9 mouse cellular contexts compared by ENCODE assay signal in genomic region chr4:135911531-135911930, GRCm38 (mm10). TPM values are rescaled to one million over a fixed set of nuclear protein-coding genes. Genes with fewer than 3 reads are reported as not detected.
DNase-seq lines count a peak whose midpoint lies in the region; ATAC-seq lines count a peak whose summit lies in the region.
"Had no signal": no experiment of that assay in that cellular context is flagged by ENCODE, and none has a peak within 500 bp of the region (broad histone marks: within the 10 kb centered on the region; RNA-seq: fewer than 3 reads in every experiment).

No protein-coding gene starts in this region.

- H3K36me3 ChIP-seq in kidney, embryonic 14.5 days (ENCODE audit: control insufficient read depth, insufficient read depth, low read length): no peaks in the 10 kb centered on the region
- no peaks in the 10 kb centered on the region for H3K36me3 ChIP-seq in forebrain, embryonic 14.5 days (ENCODE audit: control insufficient read depth, insufficient read depth, low read length)
- H3K36me3 ChIP-seq: embryonic facial prominence, embryonic 12.5 days had no signal

- intact Hi-C loops in left cerebral cortex, postnatal 14 days (cut with DNase I): no loop called here

- no peaks in the 10 kb centered on the region for H3K27me3 ChIP-seq in kidney, embryonic 14.5 days (ENCODE audit: control insufficient read depth, insufficient read depth, low read length)
- no peaks in the 10 kb centered on the region for H3K27me3 ChIP-seq in forebrain, embryonic 14.5 days (replicated peaks; ENCODE audit: control insufficient read depth, insufficient read depth, low read length)
- H3K27me3 ChIP-seq: embryonic facial prominence, embryonic 12.5 days had no signal

- no peak overlapping the region for H3K4me2 ChIP-seq in kidney, embryonic 14.5 days (replicated peaks; ENCODE audit: low read depth, low read length)
- H3K4me2 ChIP-seq in forebrain, embryonic 14.5 days (ENCODE audit: low read length): no peak overlapping the region
- H3K4me2 ChIP-seq: embryonic facial prominence, embryonic 12.5 days had no signal

- H3K9ac ChIP-seq in kidney, embryonic 14.5 days (ENCODE audit: low read depth, low read length): no peak overlapping the region
- H3K9ac ChIP-seq in forebrain, embryonic 14.5 days (ENCODE audit: low read length): no peak overlapping the region
- H3K9ac ChIP-seq: embryonic facial prominence, embryonic 12.5 days had no signal

- no peaks in the 10 kb centered on the region for H3K9me3 ChIP-seq in kidney, embryonic 14.5 days (ENCODE audit: control insufficient read depth, low read length)
- H3K9me3 ChIP-seq in forebrain, embryonic 14.5 days (replicated peaks; ENCODE audit: control insufficient read depth, low read length): no peaks in the 10 kb centered on the region
- H3K9me3 ChIP-seq: embryonic facial prominence, embryonic 12.5 days had no signal

- no peak overlapping the region for H3K27ac ChIP-seq in kidney, embryonic 14.5 days (ENCODE audit: low read depth, low read length)
- H3K27ac ChIP-seq in forebrain, embryonic 14.5 days (ENCODE audit: low read depth, low read length): no peak overlapping the region
- H3K27ac ChIP-seq: embryonic facial prominence, embryonic 12.5 days had no signal

- H3K4me3 ChIP-seq in kidney, embryonic 14.5 days (ENCODE audit: low read length): no peak overlapping the region
- H3K4me3 ChIP-seq in forebrain, embryonic 14.5 days (ENCODE audit: low read depth, low read length): no peak overlapping the region
- H3K4me3 ChIP-seq: embryonic facial prominence, embryonic 12.5 days had no signal

- no peaks in the 10 kb centered on the region for H3K4me1 ChIP-seq in kidney, embryonic 14.5 days (ENCODE audit: control insufficient read depth, insufficient read depth, low read length)
- H3K4me1 ChIP-seq in forebrain, embryonic 14.5 days (ENCODE audit: control insufficient read depth, insufficient read depth, low read length): 0 out of 2 replicates have a peak, but pooled peaks cover 3% of the 10 kb centered on the region
- H3K4me1 ChIP-seq: embryonic facial prominence, embryonic 12.5 days had no signal

- ATAC-seq in kidney, embryonic 14.5 days (ENCODE audit: low FRiP score, low TSS enrichment): no peak
- peak; percentile 89 for ATAC-seq in activated CD4-positive, CD25-positive, alpha-beta regulatory T cell, adult 4 months
- ATAC-seq in megakaryocyte progenitor cell, adult 5-6 weeks (replicated peaks; ENCODE audit: poor library complexity): 0 out of 2 replicates have a peak, but pooled peaks have one; percentile 12
- ATAC-seq in forebrain, embryonic 14.5 days: no peak

- DNase-seq in kidney, adult 11 months: peak; percentile 57
- peak; percentile 46 to 47 for DNase-seq in kidney, postnatal 36 days
- DNase-seq in right cerebral cortex, postnatal 4 days: no peak
- DNase-seq in forebrain, embryonic 14.5 days (ENCODE audit: low spot score): no peak
- no peak for DNase-seq in left cerebral cortex, postnatal 14 days (ENCODE audit: low spot score in 2 of 2)

- WGBS in kidney, embryonic 14.5 days: 67% methylated on average over 7 of the region's 7 CpGs
- WGBS in forebrain, embryonic 14.5 days: 68% methylated on average over 7 of the region's 7 CpGs

RNA-seq across cellular contexts. Expression of gene Fuca1, which starts 9.0 kb away (rescaled TPM):
- 57.6 and 69.2 TPM in 2 replicates for polyA plus RNA-seq in kidney, embryonic 14.5 days (2014; fragmentation: Nextera tagmentation; extraction: Ambion mirVana)
- polyA plus RNA-seq in activated CD4-positive, CD25-positive, alpha-beta regulatory T cell, adult 4 months (2017; shearing (Covaris generic)): 10 to 100 TPM; 74.0 to 98.1 TPM
- total RNA-seq in megakaryocyte progenitor cell, adult 5-6 weeks (2015): 27.9 and 39.3 TPM in 2 replicates
- 122 and 139 TPM in 2 replicates for total RNA-seq in megakaryocyte progenitor cell, adult 5-6 weeks (2017)
- 53.1 and 60.7 TPM in 2 replicates for polyA plus RNA-seq in forebrain, embryonic 14.5 days (2014; fragmentation: Nextera tagmentation; extraction: Ambion mirVana)
- 10 to 100 TPM; 34.0 to 39.0 TPM for total RNA-seq in left cerebral cortex, postnatal 14 days (2021)

RNA-seq across cellular contexts. Expression of gene Cnr2, which starts 16.3 kb away (rescaled TPM):
- polyA plus RNA-seq in kidney, embryonic 14.5 days (2014; fragmentation: Nextera tagmentation; extraction: Ambion mirVana): 0.10 and 0.45 TPM in 2 replicates
- 1 to 10 TPM; 4.9 to 7.9 TPM for polyA plus RNA-seq in activated CD4-positive, CD25-positive, alpha-beta regulatory T cell, adult 4 months (2017; shearing (Covaris generic))
- 6.5 and 7.0 TPM in 2 replicates for total RNA-seq in megakaryocyte progenitor cell, adult 5-6 weeks (2015)
- 5.2 and 6.7 TPM in 2 replicates for total RNA-seq in megakaryocyte progenitor cell, adult 5-6 weeks (2017)
- 0.05 and 0.10 TPM in 2 replicates for polyA plus RNA-seq in forebrain, embryonic 14.5 days (2014; fragmentation: Nextera tagmentation; extraction: Ambion mirVana)
- total RNA-seq in left cerebral cortex, postnatal 14 days (2021): under 1 TPM in 1 of 2 experiments, not detected in 1; 0.09 TPM

RNA-seq across cellular contexts. Expression of gene Hmgcl, which starts 34.7 kb away (rescaled TPM):
- polyA plus RNA-seq in kidney, embryonic 14.5 days (2014; fragmentation: Nextera tagmentation; extraction: Ambion mirVana): 81.1 and 81.3 TPM in 2 replicates
- 10 to 100 TPM; 73.0 to 74.3 TPM for polyA plus RNA-seq in activated CD4-positive, CD25-positive, alpha-beta regulatory T cell, adult 4 months (2017; shearing (Covaris generic))
- total RNA-seq in megakaryocyte progenitor cell, adult 5-6 weeks (2015): 51.4 and 52.1 TPM in 2 replicates
- 39.7 and 48.1 TPM in 2 replicates for total RNA-seq in megakaryocyte progenitor cell, adult 5-6 weeks (2017)
- polyA plus RNA-seq in forebrain, embryonic 14.5 days (2014; fragmentation: Nextera tagmentation; extraction: Ambion mirVana): 70.4 and 71.0 TPM in 2 replicates
- 10 to 100 TPM; 28.3 to 30.9 TPM for total RNA-seq in left cerebral cortex, postnatal 14 days (2021)

RNA-seq across cellular contexts. Expression of gene Pnrc2, which starts 37.9 kb away (rescaled TPM):
- polyA plus RNA-seq in kidney, embryonic 14.5 days (2014; fragmentation: Nextera tagmentation; extraction: Ambion mirVana): 174 and 209 TPM in 2 replicates
- 100 to 1,000 TPM; 216 to 230 TPM for polyA plus RNA-seq in activated CD4-positive, CD25-positive, alpha-beta regulatory T cell, adult 4 months (2017; shearing (Covaris generic))
- 151 TPM in 2 replicates for total RNA-seq in megakaryocyte progenitor cell, adult 5-6 weeks (2015)
- total RNA-seq in megakaryocyte progenitor cell, adult 5-6 weeks (2017): 131 and 154 TPM in 2 replicates
- 162 and 165 TPM in 2 replicates for polyA plus RNA-seq in forebrain, embryonic 14.5 days (2014; fragmentation: Nextera tagmentation; extraction: Ambion mirVana)
- 10 to 100 TPM; 48.8 to 49.7 TPM for total RNA-seq in left cerebral cortex, postnatal 14 days (2021)

RNA-seq across cellular contexts. Expression of gene Gale, which starts 52.0 kb away (rescaled TPM):
- 29.0 and 31.3 TPM in 2 replicates for polyA plus RNA-seq in kidney, embryonic 14.5 days (2014; fragmentation: Nextera tagmentation; extraction: Ambion mirVana)
- polyA plus RNA-seq in activated CD4-positive, CD25-positive, alpha-beta regulatory T cell, adult 4 months (2017; shearing (Covaris generic)): 10 to 100 TPM; 14.3 to 22.8 TPM
- total RNA-seq in megakaryocyte progenitor cell, adult 5-6 weeks (2015): 4.4 and 5.2 TPM in 2 replicates
- total RNA-seq in megakaryocyte progenitor cell, adult 5-6 weeks (2017): 2.2 and 4.7 TPM in 2 replicates
- 32.9 and 35.7 TPM in 2 replicates for polyA plus RNA-seq in forebrain, embryonic 14.5 days (2014; fragmentation: Nextera tagmentation; extraction: Ambion mirVana)
- total RNA-seq in left cerebral cortex, postnatal 14 days (2021): 10 to 100 TPM; 26.2 to 31.6 TPM

Comparison
In these comparisons a context has a peak if more than half of its experiments do, and no peak if none do; other contexts are left out.
1. DNase-seq: peak in kidney, adult 11 months (single experiment) and kidney, postnatal 36 days (2 of 2); none in right cerebral cortex, postnatal 4 days (single experiment), forebrain, embryonic 14.5 days (single experiment) and left cerebral cortex, postnatal 14 days (0 of 2).
2. ATAC-seq: peak in activated CD4-positive, CD25-positive, alpha-beta regulatory T cell, adult 4 months (single experiment) and megakaryocyte progenitor cell, adult 5-6 weeks (single experiment); none in kidney, embryonic 14.5 days (single experiment) and forebrain, embryonic 14.5 days (single experiment).